Comparison of ENCODE assay signal across 8 mouse cellular contexts in genomic region chr7:58399145-58399604, GRCm38 (mm10).
DNase-seq lines count a peak whose midpoint lies in the region; ATAC-seq and TF ChIP-seq lines count a peak whose summit lies in the region.

No protein-coding gene starts in this region.

- peaks cover 3% of the 10 kb centered on the region; the same call in 1 of the 2 replicates for H3K4me1 ChIP-seq in hindbrain, postnatal 0 days (ENCODE audit: insufficient read depth, low read length)

- peak; percentile 59 for TF ChIP-seq CTCF in hindbrain, postnatal 0 days (IDR thresholded peaks at IDR 0.05; ENCODE audit: low read depth)

- DNase-seq in adrenal gland, adult (ENCODE audit: inconsistent age in 2 of 2, low spot score in 1 of 2) = peak; percentile 96 to 99
- peak; percentile 97 for DNase-seq in embryo, embryonic 10 days (ENCODE audit: low spot score)
- peak; percentile 83 to 86 for DNase-seq in gastrocnemius, adult 8-10 months (ENCODE audit: low spot score in 2 of 2)
- peak; percentile 99 for DNase-seq in hindbrain, postnatal 0 days (ENCODE audit: low spot score)
- peak; percentile 96 for DNase-seq in left cerebral cortex, adult 18-20 months (ENCODE audit: low spot score in 2 of 2)
- peak; percentile 92 to 94 for DNase-seq in lung, postnatal 4 days
- peak; percentile 98 for DNase-seq in retina, postnatal 1 day
- peak; percentile 94 for DNase-seq in thymus, postnatal 4 days

- peak overlapping the region; percentile 97 for H3K27ac ChIP-seq in hindbrain, postnatal 0 days

- under 1% methylated on average over 21 of the region's 21 CpGs for WGBS in hindbrain, postnatal 0 days

- no peaks in the 10 kb centered on the region for H3K36me3 ChIP-seq in hindbrain, postnatal 0 days (ENCODE audit: insufficient read depth, low read length)

- H3K27me3 ChIP-seq in hindbrain, postnatal 0 days (ENCODE audit: insufficient read depth, low read length) = no peaks in the 10 kb centered on the region

- ATAC-seq in hindbrain, postnatal 0 days = peak; percentile 99

- H3K9me3 ChIP-seq in hindbrain, postnatal 0 days (ENCODE audit: low read length) = no peaks in the 10 kb centered on the region

- H3K4me2 ChIP-seq in hindbrain, postnatal 0 days (ENCODE audit: low read depth, low read length) = peak overlapping the region; percentile 60

- H3K4me3 ChIP-seq in hindbrain, postnatal 0 days (ENCODE audit: low read length) = peak overlapping the region; percentile 44

- peak overlapping the region; percentile 61 for H3K9ac ChIP-seq in hindbrain, postnatal 0 days (replicated peaks; ENCODE audit: low read length)

Comparison
In these comparisons a context has a peak if more than half of its experiments do, and no peak if none do; other contexts are left out.
1. Peak in every context shown above with its lines: DNase-seq, ATAC-seq, H3K4me3 ChIP-seq and H3K27ac ChIP-seq.